Mouse (Mus musculus): ENCODE measurements around the gene Wipf2. TPM values are rescaled to one million over a fixed set of nuclear protein-coding genes. Genes with fewer than 3 reads are reported as not detected.
"Not testable (repeated sequence)": the region's sequence is repeated elsewhere in the genome, so short reads cannot be mapped to it uniquely, and the experiment has no call there.

Wipf2 gene
- total RNA-seq, 4 experiments from 2014 or later: 69.4 to 86.8 (median 80.7) TPM

- DNase-seq (ENCODE audit: low spot score in 2 of 2): peak; percentile 93
Measured at GRCm38 (mm10) chr11:98907437-98908173, 44.2 kb downstream of the Wipf2 start, which contains the start of gene Cdc6. Gene Cdc6, plus strand, starts transcription at chr11:98907801.

DNA sequence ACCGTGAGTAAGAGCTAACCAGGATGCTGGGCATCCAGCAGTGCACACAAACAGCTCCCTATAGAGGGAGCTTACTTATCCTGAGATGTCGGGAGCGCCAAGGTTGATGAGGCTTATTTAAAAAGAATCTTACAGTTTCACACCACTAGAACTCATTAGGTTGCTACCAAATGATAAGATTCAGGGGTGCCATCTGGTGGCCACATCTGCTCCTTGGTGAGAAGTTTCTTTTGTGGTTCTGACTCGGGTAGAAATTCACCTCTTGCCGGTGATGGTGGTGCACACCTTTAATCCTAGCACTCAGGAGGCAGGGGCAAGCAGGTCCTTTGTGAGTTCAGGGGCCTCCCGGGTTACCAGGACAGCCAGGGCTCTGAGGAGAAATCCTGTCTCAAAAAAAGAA is 46.2 kb downstream of the Wipf2 start:
- DNase-seq (ENCODE audit: low spot score in 2 of 2): peak in 1 of 2 experiments; percentile 75

DNA sequence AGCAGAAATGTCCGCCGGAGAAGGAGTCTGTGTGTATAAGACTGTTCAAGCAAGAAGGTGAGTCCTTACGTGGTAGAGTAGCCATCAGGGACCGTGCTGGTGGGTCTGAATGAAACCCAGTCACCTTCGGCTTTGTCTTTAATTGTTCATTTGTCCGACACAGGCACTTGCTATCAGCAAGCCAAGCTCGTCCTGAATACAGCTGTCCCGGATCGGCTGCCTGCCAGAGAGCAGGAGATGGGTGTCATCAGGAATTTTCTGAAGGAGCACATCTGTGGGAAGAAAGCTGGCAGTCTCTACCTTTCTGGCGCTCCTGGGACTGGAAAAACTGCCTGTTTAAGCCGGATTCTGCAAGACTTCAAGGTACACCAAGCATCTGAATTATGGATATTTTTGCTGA is 47.0 kb downstream of the Wipf2 start:
- no peak for DNase-seq (ENCODE audit: low spot score in 2 of 2)

DNA sequence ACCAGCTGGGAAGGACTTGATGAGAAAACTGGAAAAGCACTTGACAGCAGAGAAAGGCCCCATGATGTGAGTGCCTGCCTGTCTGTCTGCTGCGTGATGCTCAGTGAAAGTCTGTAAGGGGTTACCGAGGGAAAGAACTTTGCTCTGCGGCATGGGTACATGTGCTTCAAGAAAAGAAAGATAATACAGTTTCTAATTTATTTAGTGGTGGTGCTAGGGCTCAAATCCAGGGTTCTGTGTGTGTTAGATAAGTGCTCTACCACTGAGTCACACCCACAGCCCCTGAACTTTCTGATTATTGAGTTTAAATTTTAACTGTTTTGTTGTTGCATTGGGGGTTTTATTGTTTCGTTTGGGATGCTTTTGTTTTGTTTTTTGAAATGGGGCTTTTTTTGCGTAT is 48.1 kb downstream of the Wipf2 start:
- DNase-seq (ENCODE audit: low spot score in 2 of 2): no peak

DNA sequence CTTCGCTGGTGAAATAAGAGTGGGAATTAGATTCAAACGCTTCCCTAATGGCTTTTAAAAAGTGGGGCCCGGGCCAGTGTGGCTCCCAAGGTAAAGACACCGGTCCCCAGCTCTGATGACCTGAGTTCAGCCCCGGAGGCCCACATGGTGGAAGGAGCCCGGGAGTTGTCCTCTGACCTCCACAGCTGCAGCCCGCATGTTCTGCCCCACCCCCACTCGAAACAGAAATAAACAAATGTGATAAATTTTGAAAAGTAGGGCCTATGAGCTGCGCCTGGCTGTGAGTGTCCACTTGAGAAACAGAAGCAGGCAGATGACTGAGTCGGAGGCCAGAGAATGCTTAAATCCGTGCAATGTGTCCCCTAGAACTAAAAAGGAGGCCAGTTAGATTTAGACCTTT is 50.8 kb downstream of the Wipf2 start:
- no peak for DNase-seq (ENCODE audit: low spot score in 2 of 2)

DNA sequence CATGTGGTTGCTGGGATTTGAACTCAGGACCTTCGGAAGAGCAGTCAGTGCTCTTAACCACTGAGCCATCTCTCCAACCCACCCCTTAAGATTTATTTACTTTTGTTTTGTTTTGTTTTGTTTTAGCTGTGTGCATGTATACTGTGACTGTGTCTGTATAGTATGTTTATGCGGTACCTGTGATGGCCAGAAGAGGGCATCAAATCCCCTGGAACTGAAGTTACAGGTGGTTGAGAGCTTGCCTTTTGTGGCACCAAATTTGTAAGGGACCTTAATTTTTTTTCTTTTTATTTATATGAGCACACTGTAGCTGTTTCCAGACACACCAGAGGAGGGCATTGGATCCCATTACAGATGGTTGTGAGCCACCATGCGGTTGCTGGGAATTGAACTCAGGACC is 52.9 kb downstream of the Wipf2 start:
- DNase-seq (ENCODE audit: low spot score in 2 of 2): not testable (repeated sequence)

DNA sequence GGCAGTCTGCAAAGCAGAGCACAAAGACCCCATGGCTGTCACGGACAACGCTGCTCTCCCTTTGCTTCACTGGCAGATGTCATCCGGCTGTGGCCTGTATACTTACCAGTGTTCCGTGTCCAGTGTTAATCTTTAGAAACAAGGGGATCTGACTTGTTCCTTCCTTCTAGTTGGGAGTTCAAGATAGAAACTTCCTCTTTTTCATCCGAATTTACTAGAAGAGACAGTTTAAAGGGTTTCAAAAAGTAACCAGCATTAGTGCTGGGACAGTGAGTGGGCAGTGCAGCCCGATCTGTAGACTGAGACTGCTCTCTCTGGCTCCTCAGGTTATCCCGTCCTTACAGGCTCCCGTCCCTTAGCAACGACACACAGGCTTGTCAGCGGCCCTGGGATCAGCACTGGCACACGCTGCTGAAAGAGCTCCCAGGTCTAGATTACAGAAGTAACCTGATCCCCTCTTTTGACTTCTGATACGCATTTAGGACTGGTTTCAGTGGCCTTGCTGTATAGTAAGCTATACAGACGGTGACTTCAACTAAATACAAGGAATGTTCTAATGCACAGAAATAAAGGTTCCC is 54.1 kb downstream of the Wipf2 start:
- DNase-seq (ENCODE audit: low spot score in 2 of 2): no peak

DNA sequence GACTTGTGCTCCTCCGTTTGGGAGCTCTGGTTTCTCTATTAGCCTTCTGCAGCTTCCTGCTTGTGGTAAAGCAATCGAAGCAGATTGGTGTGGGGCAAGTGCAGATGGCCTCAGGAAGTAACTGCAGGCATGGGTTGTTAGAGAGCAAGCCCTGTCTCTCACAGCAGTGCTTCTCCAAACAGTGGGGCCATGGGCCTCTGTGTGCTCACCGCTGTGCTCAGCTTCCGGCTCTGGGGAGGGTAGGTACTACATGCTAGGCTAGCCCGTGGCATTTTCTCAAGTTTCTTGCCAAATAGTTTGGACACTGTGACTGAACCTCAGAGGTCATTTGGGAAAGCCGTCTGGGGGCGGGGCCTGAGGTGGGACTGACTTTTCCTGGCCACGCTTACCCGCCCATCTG is 54.8 kb downstream of the Wipf2 start:
- no peak for DNase-seq (ENCODE audit: low spot score in 2 of 2)

GRCm38 (mm10) chr11:98919009-98919408 is 55.6 kb downstream of the Wipf2 start:
- no peak for DNase-seq (ENCODE audit: low spot score in 2 of 2)

DNA sequence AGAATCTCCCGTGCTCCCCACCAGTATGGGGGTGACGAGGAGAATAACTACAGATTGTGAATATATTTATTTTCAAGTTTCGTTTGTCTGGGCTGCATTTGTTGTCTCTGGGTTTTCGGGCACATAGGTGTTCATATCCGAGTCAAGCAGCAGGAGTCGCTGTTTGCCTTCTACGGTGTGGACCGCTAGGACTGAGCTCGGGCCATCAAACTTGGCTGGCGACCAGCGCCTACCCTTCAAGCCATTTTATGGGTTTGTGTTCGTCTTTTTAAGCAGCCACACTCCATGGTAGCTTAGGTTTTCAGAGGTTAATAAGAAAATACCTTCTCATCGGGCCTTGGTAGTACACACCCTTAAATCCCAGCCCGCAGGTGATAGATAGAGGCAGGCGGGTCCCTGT is 58.4 kb downstream of the Wipf2 start:
- DNase-seq (ENCODE audit: low spot score in 2 of 2): not testable (repeated sequence)

DNA sequence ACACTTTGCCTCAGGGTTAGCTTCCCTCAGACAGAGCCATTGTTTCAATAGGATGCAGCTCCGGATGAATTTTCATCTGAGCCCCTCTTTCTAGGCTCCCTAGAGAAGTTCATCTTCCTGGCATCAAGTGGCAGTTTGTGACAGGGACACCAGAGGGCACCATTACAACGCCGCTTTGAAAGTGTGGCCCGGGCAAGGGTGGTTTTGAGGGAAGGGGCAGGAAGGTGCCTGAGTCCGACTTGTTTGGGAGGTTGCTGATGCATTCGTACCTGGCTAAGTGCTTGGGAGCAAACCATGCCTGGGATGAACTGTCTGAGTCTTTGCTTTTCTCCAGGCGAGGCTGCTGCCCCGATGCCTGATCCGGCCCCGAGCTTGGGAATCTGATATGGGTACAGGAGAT is 58.9 kb downstream of the Wipf2 start:
- DNase-seq (ENCODE audit: low spot score in 2 of 2): not testable (repeated sequence)

DNA sequence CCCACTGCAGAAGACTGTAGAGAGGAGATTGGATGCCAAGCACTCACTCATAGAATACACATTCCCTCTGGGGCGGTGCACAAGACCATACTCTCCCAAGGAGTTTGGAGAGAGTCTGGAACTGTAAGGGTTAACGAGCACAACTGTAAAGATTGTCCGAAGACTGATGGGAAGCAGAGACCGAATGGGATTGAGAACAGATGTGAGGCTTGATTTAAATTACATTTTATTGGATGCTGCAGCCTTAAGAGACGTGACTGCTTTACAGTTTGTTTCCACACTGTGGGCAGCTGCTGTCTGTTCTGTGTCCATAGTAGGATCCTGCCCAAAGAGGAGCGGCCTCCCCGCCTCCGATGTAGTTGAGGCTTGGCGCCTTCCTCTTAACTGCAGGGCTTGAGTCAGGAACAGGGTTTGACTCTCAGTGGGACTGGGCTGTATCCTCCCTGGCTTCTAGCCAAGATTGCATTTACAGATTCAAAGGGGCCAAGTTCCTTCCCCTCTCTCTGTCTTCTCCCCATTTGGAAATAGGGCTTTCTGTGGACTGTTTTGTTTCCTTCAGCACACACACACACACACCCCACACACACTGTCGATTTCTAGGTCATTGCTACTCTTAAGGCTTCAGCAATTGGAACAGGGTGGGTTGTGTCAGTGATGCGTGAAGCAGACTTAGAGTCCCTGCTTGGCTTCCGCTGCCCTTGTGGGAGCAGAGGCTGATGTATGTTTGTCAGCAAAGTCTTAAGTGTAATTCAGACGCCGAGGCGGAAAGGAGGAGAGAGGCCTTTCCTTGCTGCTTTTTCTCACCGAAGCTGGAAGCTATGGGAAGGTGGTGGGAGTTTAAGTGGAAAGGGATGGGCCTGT is 59.6 kb downstream of the Wipf2 start:
- not testable (repeated sequence) for DNase-seq (ENCODE audit: low spot score in 2 of 2)

DNA sequence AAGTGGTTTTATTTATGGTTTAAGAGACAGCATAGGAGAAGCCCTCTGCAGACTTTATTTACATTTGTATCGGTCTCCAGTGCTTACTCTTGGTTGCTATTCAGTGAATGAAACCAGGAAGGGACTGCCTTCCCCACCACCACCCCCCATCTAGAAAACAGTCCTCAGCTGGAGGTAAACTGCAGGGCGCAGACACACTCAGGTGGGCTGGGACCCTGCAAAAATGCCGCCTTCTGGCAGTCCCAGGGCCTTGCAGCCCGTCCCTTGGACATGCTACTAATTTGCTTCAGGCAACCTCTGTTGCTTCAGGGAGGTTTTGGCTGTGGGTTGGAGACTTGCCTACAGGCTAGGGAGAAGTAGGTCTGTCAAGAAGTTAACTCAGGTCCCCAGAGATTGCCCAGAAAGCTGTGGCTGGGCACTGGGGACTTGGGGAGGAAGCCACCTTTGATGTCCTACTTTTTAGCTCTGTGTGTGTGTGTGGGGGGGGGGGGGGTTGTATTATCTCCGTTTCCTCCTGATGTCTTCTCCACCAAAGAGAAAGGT is 61.3 kb downstream of the Wipf2 start:
- no peak for DNase-seq (ENCODE audit: low spot score in 2 of 2)

- DNase-seq (ENCODE audit: low spot score in 2 of 2): no peak
Measured at GRCm38 (mm10) chr11:98925265-98925721, 61.9 kb downstream of the Wipf2 start.

DNA sequence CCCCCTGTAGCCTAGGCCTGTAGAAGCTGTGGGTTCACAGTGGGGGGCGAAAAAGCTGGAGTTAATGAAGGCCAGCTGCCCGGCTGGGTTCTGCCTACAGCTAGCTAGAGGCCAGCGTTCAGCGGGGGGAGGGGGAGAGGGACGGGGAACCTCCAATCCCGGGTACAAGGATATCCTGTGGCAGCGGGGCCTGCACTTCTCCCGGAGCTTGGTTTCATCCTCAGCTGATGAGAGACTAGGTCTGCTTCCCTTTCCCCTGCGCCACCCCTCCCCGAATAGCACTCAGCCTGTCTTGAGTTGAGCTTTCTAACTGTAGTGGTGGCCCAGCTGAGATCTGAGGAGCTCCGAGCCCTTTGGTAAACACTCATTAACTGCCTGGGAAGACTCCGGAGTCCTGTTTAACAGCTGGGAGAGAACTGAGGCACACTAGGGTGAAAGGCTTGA is 62.5 kb downstream of the Wipf2 start:
- no peak for DNase-seq (ENCODE audit: low spot score in 2 of 2)

DNA sequence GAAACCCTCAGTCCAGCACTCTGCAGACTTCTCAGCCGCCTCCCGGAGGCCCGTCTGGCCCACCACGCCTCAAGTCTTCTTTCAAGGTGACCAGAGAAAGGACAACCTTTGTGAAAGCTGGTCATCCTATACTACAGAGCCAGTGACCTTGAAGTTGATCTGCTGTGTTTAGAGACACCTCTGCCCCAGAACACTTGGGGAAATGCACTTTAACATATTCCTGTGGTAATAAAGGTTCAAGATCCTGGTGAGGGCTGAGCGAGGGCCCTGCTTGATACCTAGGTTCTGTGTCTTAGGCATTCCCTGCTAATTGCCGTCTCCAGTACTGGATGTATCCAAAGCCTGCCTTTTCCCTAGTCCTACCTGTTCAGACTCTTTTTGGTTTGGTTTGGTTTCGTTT is 63.1 kb downstream of the Wipf2 start:
- no peak for DNase-seq (ENCODE audit: low spot score in 2 of 2)

GRCm38 (mm10) chr11:98927438-98928076 is 64.1 kb downstream of the Wipf2 start, which contains the start of gene Rara:
Gene Rara, plus strand, starts transcription at chr11:98927818.
- no peak for DNase-seq (ENCODE audit: low spot score in 2 of 2)

- DNase-seq (ENCODE audit: low spot score in 2 of 2): no peak
Measured at GRCm38 (mm10) chr11:98928186-98928893, 64.9 kb downstream of the Wipf2 start.

DNA sequence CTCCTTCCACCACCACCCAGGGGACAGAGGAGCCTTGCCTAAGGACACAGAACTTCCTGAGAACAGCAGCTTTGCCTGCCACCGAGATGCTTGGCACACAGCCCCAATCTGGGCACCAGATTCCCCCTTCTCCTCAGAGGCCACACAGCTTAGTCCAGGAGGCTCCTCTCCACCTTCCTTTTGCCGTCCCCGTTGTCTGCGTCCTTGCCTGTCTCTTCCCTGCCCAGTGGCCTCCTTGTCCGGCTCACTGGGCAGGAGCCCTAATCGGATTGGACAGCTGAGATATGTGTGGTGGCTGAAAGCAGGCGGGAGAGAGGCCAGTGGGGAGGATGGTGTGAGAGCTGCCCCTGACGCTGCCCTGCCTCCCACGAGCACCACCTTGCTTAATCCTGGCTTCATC is 66.1 kb downstream of the Wipf2 start:
- no peak for DNase-seq (ENCODE audit: low spot score in 2 of 2)

GRCm38 (mm10) chr11:98930127-98930601 is 66.7 kb downstream of the Wipf2 start:
- DNase-seq (ENCODE audit: low spot score in 2 of 2): no peak
